Mouse (Mus musculus): ENCODE data around the gene Cox19. TPM values are rescaled to one million over a fixed set of nuclear protein-coding genes. Genes with fewer than 3 reads are reported as not detected.

The Cox19 gene
- total and polyA plus RNA-seq, 3 experiments = 10.0 to 40.8 (median 37.7) TPM

- no peaks in the 10 kb centered on the region for H3K9me3 ChIP-seq (replicated peaks)
- H3K27me3 ChIP-seq (ENCODE audit: insufficient read depth, low read length) = no peaks in the 10 kb centered on the region
- peak; percentile 62 for ATAC-seq (ENCODE audit: extremely low read depth, insufficient number of reproducible peaks, low FRiP score, poor library complexity, severe bottlenecking)
- H3K4me3 ChIP-seq (ENCODE audit: low read depth, low read length) = peak overlapping the region; percentile 66; the same call in 1 of the 2 replicates
- TF ChIP-seq TAL1 (conservative IDR thresholded peaks at IDR 0.05; ENCODE audit: low read depth, low read length) (peak; percentile 44), POLR2AphosphoS5 (IDR thresholded peaks at IDR 0.05; ENCODE audit: insufficient replicate concordance, low read depth, low read length) (no peak)
- DNase-seq (ENCODE audit: low spot score) = no peak
- H3K36me3 ChIP-seq (replicated peaks) = peaks cover 96% of the 10 kb centered on the region
- peaks cover 97% of the 10 kb centered on the region for H3K4me1 ChIP-seq (ENCODE audit: insufficient read depth, low read depth, low read length)
Measured at GRCm38 (mm10) chr5:139388694-139389675, 37.8 kb upstream of the Cox19 start.

GRCm38 (mm10) chr5:139388195-139388570, 37.0 kb upstream of the Cox19 start:
- Histone ChIP-seq H3K9me3 (replicated peaks) (no peaks in the 10 kb centered on the region), H3K4me1 (ENCODE audit: insufficient read depth, low read depth, low read length) (peaks cover 98% of the 10 kb centered on the region), H3K36me3 (replicated peaks) (peaks cover 96% of the 10 kb centered on the region), H3K27me3 (ENCODE audit: insufficient read depth, low read length) (no peaks in the 10 kb centered on the region), H3K4me3 (ENCODE audit: low read depth, low read length) (peak overlapping the region; percentile 61; the same call in 1 of the 2 replicates)
- TF ChIP-seq TAL1 (conservative IDR thresholded peaks at IDR 0.05; ENCODE audit: low read depth, low read length) (no peak), GATA1 (IDR thresholded peaks at IDR 0.05; ENCODE audit: borderline replicate concordance, low read length) (no peak), GATA2 (IDR thresholded peaks at IDR 0.05; ENCODE audit: borderline replicate concordance, low read depth, low read length) (no peak), CTCF (IDR thresholded peaks at IDR 0.05; ENCODE audit: low read depth, low read length) (no peak), POLR2AphosphoS5 (IDR thresholded peaks at IDR 0.05; ENCODE audit: insufficient replicate concordance, low read depth, low read length) (no peak)
- DNase-seq (ENCODE audit: low spot score) (no peak), ATAC-seq (ENCODE audit: extremely low read depth, insufficient number of reproducible peaks, low FRiP score, poor library complexity, severe bottlenecking) (no peak)

GRCm38 (mm10) chr5:139387329-139388194, 36.3 kb upstream of the Cox19 start:
- H3K36me3 ChIP-seq (replicated peaks) = peaks cover 92% of the 10 kb centered on the region
- H3K4me1 ChIP-seq (ENCODE audit: insufficient read depth, low read depth, low read length) = peaks cover 98% of the 10 kb centered on the region

GRCm38 (mm10) chr5:139386047-139386446, 34.8 kb upstream of the Cox19 start:
- DNase-seq (ENCODE audit: low spot score) (no peak), ATAC-seq (ENCODE audit: extremely low read depth, insufficient number of reproducible peaks, low FRiP score, poor library complexity, severe bottlenecking) (no peak)
- H3K4me3 ChIP-seq (ENCODE audit: low read depth, low read length) = peak overlapping the region; percentile 30; the same call in 1 of the 2 replicates
- H3K36me3 ChIP-seq (replicated peaks) = peaks cover 83% of the 10 kb centered on the region
- TF ChIP-seq POLR2AphosphoS5 (IDR thresholded peaks at IDR 0.05; ENCODE audit: insufficient replicate concordance, low read depth, low read length) (no peak), CTCF (IDR thresholded peaks at IDR 0.05; ENCODE audit: low read depth, low read length) (no peak), GATA2 (IDR thresholded peaks at IDR 0.05; ENCODE audit: borderline replicate concordance, low read depth, low read length) (no peak), GATA1 (IDR thresholded peaks at IDR 0.05; ENCODE audit: borderline replicate concordance, low read length) (no peak), TAL1 (conservative IDR thresholded peaks at IDR 0.05; ENCODE audit: low read depth, low read length) (no peak)
- H3K9me3 ChIP-seq (replicated peaks) = no peaks in the 10 kb centered on the region
- H3K4me1 ChIP-seq (ENCODE audit: insufficient read depth, low read depth, low read length) = peaks cover 92% of the 10 kb centered on the region
- H3K27me3 ChIP-seq (ENCODE audit: insufficient read depth, low read length) = no peaks in the 10 kb centered on the region

More at GRCm38 (mm10) chr5:139387329-139388194, 36.3 kb upstream of the Cox19 start:
- ATAC-seq (ENCODE audit: extremely low read depth, insufficient number of reproducible peaks, low FRiP score, poor library complexity, severe bottlenecking) (no peak), DNase-seq (ENCODE audit: low spot score) (no peak)
- no peaks in the 10 kb centered on the region for H3K27me3 ChIP-seq (ENCODE audit: insufficient read depth, low read length)
- H3K4me3 ChIP-seq (ENCODE audit: low read depth, low read length) = peak overlapping the region; percentile 61; the same call in 1 of the 2 replicates
- H3K9me3 ChIP-seq (replicated peaks) = no peaks in the 10 kb centered on the region
- TF ChIP-seq GATA2 (IDR thresholded peaks at IDR 0.05; ENCODE audit: borderline replicate concordance, low read depth, low read length) = no peak
- no peak; the same call in 1 of the 2 replicates for TF ChIP-seq POLR2AphosphoS5 (IDR thresholded peaks at IDR 0.05; ENCODE audit: insufficient replicate concordance, low read depth, low read length)
- TF ChIP-seq CTCF (IDR thresholded peaks at IDR 0.05; ENCODE audit: low read depth, low read length) = no peak
- no peak for TF ChIP-seq GATA1 (IDR thresholded peaks at IDR 0.05; ENCODE audit: borderline replicate concordance, low read length)
- no peak for TF ChIP-seq TAL1 (conservative IDR thresholded peaks at IDR 0.05; ENCODE audit: low read depth, low read length)

- ATAC-seq (ENCODE audit: extremely low read depth, insufficient number of reproducible peaks, low FRiP score, poor library complexity, severe bottlenecking) (no peak), DNase-seq (ENCODE audit: low spot score) (no peak)
- peak overlapping the region; percentile 57; the same call in 1 of the 2 replicates for H3K4me3 ChIP-seq (ENCODE audit: low read depth, low read length)
- TF ChIP-seq GATA1 (IDR thresholded peaks at IDR 0.05; ENCODE audit: borderline replicate concordance, low read length) (no peak), TAL1 (conservative IDR thresholded peaks at IDR 0.05; ENCODE audit: low read depth, low read length) (no peak), POLR2AphosphoS5 (IDR thresholded peaks at IDR 0.05; ENCODE audit: insufficient replicate concordance, low read depth, low read length) (no peak)
- no peaks in the 10 kb centered on the region for H3K9me3 ChIP-seq (replicated peaks)
- peaks cover 70% of the 10 kb centered on the region for H3K36me3 ChIP-seq (replicated peaks)
- H3K27me3 ChIP-seq (ENCODE audit: insufficient read depth, low read length) = no peaks in the 10 kb centered on the region
- H3K4me1 ChIP-seq (ENCODE audit: insufficient read depth, low read depth, low read length) = peaks cover 86% of the 10 kb centered on the region
Measured at GRCm38 (mm10) chr5:139384531-139384930, 33.3 kb upstream of the Cox19 start.

GRCm38 (mm10) chr5:139383234-139383633, 32.0 kb upstream of the Cox19 start:
- peak overlapping the region; percentile 89 for H3K4me3 ChIP-seq (ENCODE audit: low read depth, low read length)
- DNase-seq (ENCODE audit: low spot score) = no peak
- H3K27me3 ChIP-seq (ENCODE audit: insufficient read depth, low read length) = no peaks in the 10 kb centered on the region
- TF ChIP-seq GATA2 (IDR thresholded peaks at IDR 0.05; ENCODE audit: borderline replicate concordance, low read depth, low read length) (no peak), TAL1 (conservative IDR thresholded peaks at IDR 0.05; ENCODE audit: low read depth, low read length) (no peak), CTCF (IDR thresholded peaks at IDR 0.05; ENCODE audit: low read depth, low read length) (no peak), POLR2AphosphoS5 (IDR thresholded peaks at IDR 0.05; ENCODE audit: insufficient replicate concordance, low read depth, low read length) (no peak), GATA1 (IDR thresholded peaks at IDR 0.05; ENCODE audit: borderline replicate concordance, low read length) (no peak)
- no peaks in the 10 kb centered on the region for H3K9me3 ChIP-seq (replicated peaks)
- peaks cover 58% of the 10 kb centered on the region for H3K36me3 ChIP-seq (replicated peaks)
- H3K4me1 ChIP-seq (ENCODE audit: insufficient read depth, low read depth, low read length) = peaks cover 85% of the 10 kb centered on the region
- ATAC-seq (ENCODE audit: extremely low read depth, insufficient number of reproducible peaks, low FRiP score, poor library complexity, severe bottlenecking) = no peak

Data from G1E (cell line).